Mouse (Mus musculus): ENCODE data around the gene Flywch1. TPM values are rescaled to one million over a fixed set of nuclear protein-coding genes. Genes with fewer than 3 reads are reported as not detected.

Gene Flywch1
- polyA plus RNA-seq, 1 experiment from 2014 or later = 13.0 TPM

Other genes with a start within 250 kb of the Flywch1 start
- gene Zfp213, start 207.4 kb downstream of the Flywch1 start, polyA plus RNA-seq (2015; fragmentation: Nextera tagmentation; extraction: Ambion mirVana) = 5.5 and 6.5 TPM in 2 replicates
- gene Zfp13, start 172.1 kb downstream of the Flywch1 start, polyA plus RNA-seq (2015; fragmentation: Nextera tagmentation; extraction: Ambion mirVana) = 1.2 and 1.6 TPM in 2 replicates
- gene Zscan10, start 170.7 kb downstream of the Flywch1 start, polyA plus RNA-seq (2015; fragmentation: Nextera tagmentation; extraction: Ambion mirVana) = not detected in 2 replicates
- gene Mmp25, start 126.3 kb downstream of the Flywch1 start, polyA plus RNA-seq (2015; fragmentation: Nextera tagmentation; extraction: Ambion mirVana) = 0.14 and 0.15 TPM in 2 replicates
- gene Bicdl2, start 111.1 kb downstream of the Flywch1 start, polyA plus RNA-seq (2015; fragmentation: Nextera tagmentation; extraction: Ambion mirVana) = 0.10 and 0.14 TPM in 2 replicates
- 21.6 and 21.9 TPM in 2 replicates for gene Hcfc1r1, start 98.0 kb downstream of the Flywch1 start, polyA plus RNA-seq (2015; fragmentation: Nextera tagmentation; extraction: Ambion mirVana)
- gene Thoc6, start 97.7 kb downstream of the Flywch1 start, polyA plus RNA-seq (2015; fragmentation: Nextera tagmentation; extraction: Ambion mirVana) = 27.6 and 27.8 TPM in 2 replicates
- gene Tnfrsf12a, start 94.1 kb downstream of the Flywch1 start, polyA plus RNA-seq (2015; fragmentation: Nextera tagmentation; extraction: Ambion mirVana) = 6.2 and 6.7 TPM in 2 replicates
- 0.68 and 1.3 TPM in 2 replicates for gene Cldn6, start 92.4 kb downstream of the Flywch1 start, polyA plus RNA-seq (2015; fragmentation: Nextera tagmentation; extraction: Ambion mirVana)
- gene Cldn9, start 87.6 kb downstream of the Flywch1 start, polyA plus RNA-seq (2015; fragmentation: Nextera tagmentation; extraction: Ambion mirVana) = not detected in 2 replicates
- gene 1520401A03Rik, start 48.8 kb downstream of the Flywch1 start, polyA plus RNA-seq (2015; fragmentation: Nextera tagmentation; extraction: Ambion mirVana) = 0.05 TPM in 1 of 2 replicates, not detected in the other
- gene Pkmyt1, start 45.3 kb downstream of the Flywch1 start, polyA plus RNA-seq (2015; fragmentation: Nextera tagmentation; extraction: Ambion mirVana) = 26.6 and 27.8 TPM in 2 replicates
- gene Paqr4, start 30.7 kb downstream of the Flywch1 start, polyA plus RNA-seq (2015; fragmentation: Nextera tagmentation; extraction: Ambion mirVana) = 7.8 and 7.9 TPM in 2 replicates
- 0.10 and 0.17 TPM in 2 replicates for gene Kremen2, start 25.8 kb downstream of the Flywch1 start, polyA plus RNA-seq (2015; fragmentation: Nextera tagmentation; extraction: Ambion mirVana)
- gene Flywch2, start 14.5 kb upstream of the Flywch1 start, polyA plus RNA-seq (2015; fragmentation: Nextera tagmentation; extraction: Ambion mirVana) = 1.3 and 1.4 TPM in 2 replicates
- 228 and 235 TPM in 2 replicates for gene Srrm2, start 18.9 kb upstream of the Flywch1 start, polyA plus RNA-seq (2015; fragmentation: Nextera tagmentation; extraction: Ambion mirVana)
- gene Elob, start 57.5 kb upstream of the Flywch1 start, polyA plus RNA-seq (2015; fragmentation: Nextera tagmentation; extraction: Ambion mirVana) = 535 and 572 TPM in 2 replicates
- gene Prss33, start 64.5 kb upstream of the Flywch1 start, polyA plus RNA-seq (2015; fragmentation: Nextera tagmentation; extraction: Ambion mirVana) = not detected in 2 replicates
- gene Prss32, start 72.3 kb upstream of the Flywch1 start, polyA plus RNA-seq (2015; fragmentation: Nextera tagmentation; extraction: Ambion mirVana) = not detected in 2 replicates
- gene Prss41, start 72.6 kb upstream of the Flywch1 start, polyA plus RNA-seq (2015; fragmentation: Nextera tagmentation; extraction: Ambion mirVana) = 0.09 and 0.22 TPM in 2 replicates
- gene Prss21, start 96.5 kb upstream of the Flywch1 start, polyA plus RNA-seq (2015; fragmentation: Nextera tagmentation; extraction: Ambion mirVana) = not detected in 2 replicates
- not detected in 2 replicates for gene Dcpp1, start 109.3 kb upstream of the Flywch1 start, polyA plus RNA-seq (2015; fragmentation: Nextera tagmentation; extraction: Ambion mirVana)
- gene Dcpp2, start 109.3 kb upstream of the Flywch1 start, polyA plus RNA-seq (2015; fragmentation: Nextera tagmentation; extraction: Ambion mirVana) = not detected in 2 replicates
- gene Dcpp3, start 145.9 kb upstream of the Flywch1 start, polyA plus RNA-seq (2015; fragmentation: Nextera tagmentation; extraction: Ambion mirVana) = not detected in 2 replicates
- gene Sbp, start 170.1 kb upstream of the Flywch1 start, polyA plus RNA-seq (2015; fragmentation: Nextera tagmentation; extraction: Ambion mirVana) = not detected in 2 replicates
- not detected in 2 replicates for gene Sbpl, start 183.7 kb upstream of the Flywch1 start, polyA plus RNA-seq (2015; fragmentation: Nextera tagmentation; extraction: Ambion mirVana)
- not detected in 2 replicates for gene Prss30, start 209.0 kb upstream of the Flywch1 start, polyA plus RNA-seq (2015; fragmentation: Nextera tagmentation; extraction: Ambion mirVana)
- gene Prss22, start 226.5 kb upstream of the Flywch1 start, polyA plus RNA-seq (2015; fragmentation: Nextera tagmentation; extraction: Ambion mirVana) = not detected in 2 replicates